Mouse (Mus musculus): ENCODE measurements around the gene Tusc2. TPM values are rescaled to one million over a fixed set of nuclear protein-coding genes. Genes with fewer than 3 reads are reported as not detected.

The Tusc2 gene
- total RNA-seq, 2 experiments from 2014 or later, result 77.2 to 79.0 TPM

DNA sequence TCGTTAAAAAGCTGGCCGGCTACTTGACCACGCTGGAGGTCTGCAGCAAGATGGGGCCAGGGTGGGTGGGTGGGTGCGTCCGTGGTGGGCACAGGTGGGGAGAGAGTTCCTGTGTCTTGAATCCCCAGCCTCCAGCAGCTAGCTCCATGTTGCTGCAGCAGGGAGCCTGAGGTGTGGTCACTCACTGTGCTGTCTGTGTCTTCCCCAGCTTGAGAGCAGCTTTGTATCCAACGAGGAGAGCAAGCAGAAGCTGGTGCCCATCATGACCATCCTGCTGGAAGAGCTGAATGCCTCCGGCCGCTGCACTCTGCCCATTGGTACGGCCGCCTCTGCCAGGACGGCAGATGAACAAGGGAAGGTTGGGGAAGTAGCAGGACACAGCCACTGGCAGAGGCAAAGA, 19.8 kb upstream of the Tusc2 start:
- no peak for DNase-seq (ENCODE audit: low spot score in 2 of 2)
- intact Hi-C loops (cut with DNase I), result no loop called here

DNA sequence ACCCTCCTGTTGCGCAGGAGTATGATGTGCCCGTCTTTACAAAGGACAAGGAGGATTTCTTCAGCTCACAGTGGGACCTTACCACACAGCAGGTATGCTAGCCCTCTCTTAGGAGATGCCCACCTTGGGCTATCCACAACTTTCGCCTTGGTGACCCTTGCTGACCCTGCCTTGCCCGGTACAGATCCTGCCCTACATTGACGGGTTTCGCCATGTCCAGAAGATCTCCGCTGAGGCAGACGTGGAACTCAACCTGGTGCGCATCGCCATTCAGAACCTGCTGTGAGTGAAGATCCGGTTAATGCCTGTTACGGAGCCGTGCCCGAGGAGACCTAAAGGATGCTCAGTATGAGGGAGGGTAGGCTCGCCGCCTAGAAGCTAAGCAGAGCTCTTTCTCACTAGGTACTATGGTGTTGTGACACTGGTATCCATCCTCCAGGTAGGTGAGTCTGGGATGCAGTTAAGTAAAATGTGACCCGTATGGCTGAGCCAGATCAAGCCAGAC, 18.8 kb upstream of the Tusc2 start:
- no peak for DNase-seq (ENCODE audit: low spot score in 2 of 2)
- intact Hi-C loops (cut with DNase I), result no loop called here

DNA sequence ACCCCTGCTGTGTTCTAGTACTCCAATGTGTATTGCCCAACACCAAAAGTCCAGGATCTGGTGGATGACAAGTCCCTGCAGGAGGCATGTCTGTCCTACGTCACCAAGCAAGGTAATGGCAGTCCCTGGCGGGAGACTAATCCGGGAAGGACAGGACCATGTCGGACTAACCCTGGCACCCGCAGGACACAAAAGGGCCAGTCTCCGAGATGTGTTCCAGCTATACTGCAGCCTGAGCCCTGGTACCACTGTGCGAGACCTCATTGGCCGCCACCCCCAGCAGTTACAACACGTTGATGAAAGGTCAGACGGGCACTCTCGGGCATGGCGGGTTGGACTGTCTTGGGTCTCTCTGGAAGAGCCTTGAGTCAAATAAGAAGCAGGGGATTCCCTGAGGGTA, 18.3 kb upstream of the Tusc2 start:
- intact Hi-C loops (cut with DNase I), result no loop called here
- DNase-seq (ENCODE audit: low spot score in 2 of 2), result no peak

DNA sequence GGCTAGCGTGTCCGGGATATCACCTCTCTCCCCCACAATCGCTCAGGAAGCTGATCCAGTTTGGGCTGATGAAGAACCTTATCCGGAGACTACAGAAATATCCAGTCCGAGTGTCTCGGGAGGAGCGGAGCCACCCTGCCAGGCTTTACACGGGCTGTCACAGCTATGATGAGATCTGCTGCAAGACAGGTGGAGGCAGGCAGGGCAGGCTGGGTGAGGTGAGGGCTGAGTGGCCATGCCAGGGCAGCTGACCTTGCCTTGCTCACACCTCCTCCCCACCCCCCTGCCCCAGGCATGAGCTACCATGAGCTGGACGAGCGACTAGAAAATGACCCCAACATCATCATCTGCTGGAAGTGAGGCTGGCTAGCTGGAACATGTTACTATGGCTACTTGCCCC, 17.9 kb upstream of the Tusc2 start:
- intact Hi-C loops (cut with DNase I), result no loop called here
- no peak for DNase-seq (ENCODE audit: low spot score in 2 of 2)

DNA sequence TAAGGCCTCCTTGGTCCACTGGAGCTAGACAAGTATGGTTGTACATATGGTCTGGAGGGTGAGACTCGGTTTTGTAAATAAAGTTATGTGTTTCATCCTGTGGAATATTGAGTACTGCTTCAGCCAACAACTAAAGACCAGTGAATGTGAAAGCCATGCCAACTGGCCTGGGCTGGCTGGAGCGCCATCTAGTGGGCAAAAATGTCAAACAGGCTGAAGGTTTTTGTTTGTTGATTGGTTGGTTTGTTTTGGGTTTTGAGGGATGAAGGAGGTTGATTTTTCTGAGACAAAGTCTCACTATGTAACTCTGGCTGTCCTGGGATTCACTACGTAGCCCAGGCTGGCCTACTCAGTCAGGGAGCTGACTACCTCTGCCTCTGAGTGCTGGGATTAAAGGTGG, 17.5 kb upstream of the Tusc2 start:
- peak; percentile 79 to 81 for DNase-seq (ENCODE audit: low spot score in 2 of 2)
- intact Hi-C loops (cut with DNase I), result no loop called here

DNA sequence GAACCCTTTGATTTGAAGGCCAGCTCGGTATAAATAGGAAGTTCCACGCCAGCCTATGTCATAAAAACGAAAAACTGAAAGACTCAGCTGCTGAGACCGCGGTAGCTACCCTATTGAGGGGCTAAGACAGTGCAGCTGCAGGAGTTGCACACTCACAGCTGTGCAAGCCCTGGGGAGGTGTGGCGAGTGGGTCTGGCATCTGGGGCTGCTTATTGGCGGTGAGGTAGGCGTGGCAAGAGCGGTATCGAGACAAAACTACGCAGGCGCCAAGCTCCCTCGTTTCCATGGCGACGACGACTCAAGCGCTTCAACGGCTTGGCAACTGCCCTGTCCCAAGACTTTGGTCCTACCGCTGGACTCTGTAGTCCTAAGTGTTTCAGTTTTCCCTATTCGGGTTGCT, 16.0 kb upstream of the Tusc2 start, which contains the start of gene Zmynd10:
Gene Zmynd10, plus strand, starts transcription at position 273 of the 400 bp plus-strand sequence.
- intact Hi-C loops (cut with DNase I), result no loop called here
- peak; percentile 90 to 92 for DNase-seq (ENCODE audit: low spot score in 2 of 2)

DNA sequence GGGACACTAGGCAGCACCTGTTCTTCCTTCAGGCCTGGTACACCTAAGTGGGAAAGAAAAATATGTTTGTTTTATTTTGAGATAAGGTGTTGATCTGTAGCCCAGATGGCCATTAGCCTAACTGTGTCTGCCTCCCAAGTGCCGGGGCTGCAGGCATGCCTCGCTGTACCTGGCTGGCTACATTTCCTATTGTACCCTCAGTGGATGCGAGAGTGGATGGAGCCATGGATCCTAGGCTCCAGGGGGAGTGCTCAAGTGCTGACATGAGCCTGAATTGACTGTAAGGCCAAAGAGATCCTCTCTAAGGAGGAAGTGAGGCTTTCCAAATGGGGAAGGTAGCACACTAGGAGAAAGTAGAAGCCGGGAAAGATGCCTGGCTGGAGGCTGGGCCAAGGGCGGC, 15.1 kb upstream of the Tusc2 start:
- DNase-seq (ENCODE audit: low spot score in 2 of 2), result no peak
- intact Hi-C loops (cut with DNase I), result no loop called here

DNA sequence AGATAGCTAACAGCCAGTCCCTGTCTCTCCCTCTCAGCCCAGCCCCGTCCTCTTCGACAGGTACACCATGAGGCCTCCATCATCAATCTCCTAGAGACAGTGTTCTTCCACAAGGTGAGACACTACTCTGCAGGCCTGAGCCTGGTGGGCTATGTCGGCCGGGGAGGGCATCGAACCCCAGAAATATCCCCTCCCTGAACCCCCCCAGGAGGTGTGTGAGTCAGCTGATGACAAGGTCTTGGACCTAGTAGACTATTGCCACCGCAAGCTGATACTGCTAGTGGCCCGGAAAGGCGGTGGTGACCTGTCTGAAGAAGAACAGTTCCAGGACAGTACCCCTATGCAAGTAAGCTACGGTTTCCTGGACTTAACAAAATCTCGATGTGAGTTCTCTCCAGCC, 14.2 kb upstream of the Tusc2 start:
- intact Hi-C loops (cut with DNase I), result no loop called here

DNA sequence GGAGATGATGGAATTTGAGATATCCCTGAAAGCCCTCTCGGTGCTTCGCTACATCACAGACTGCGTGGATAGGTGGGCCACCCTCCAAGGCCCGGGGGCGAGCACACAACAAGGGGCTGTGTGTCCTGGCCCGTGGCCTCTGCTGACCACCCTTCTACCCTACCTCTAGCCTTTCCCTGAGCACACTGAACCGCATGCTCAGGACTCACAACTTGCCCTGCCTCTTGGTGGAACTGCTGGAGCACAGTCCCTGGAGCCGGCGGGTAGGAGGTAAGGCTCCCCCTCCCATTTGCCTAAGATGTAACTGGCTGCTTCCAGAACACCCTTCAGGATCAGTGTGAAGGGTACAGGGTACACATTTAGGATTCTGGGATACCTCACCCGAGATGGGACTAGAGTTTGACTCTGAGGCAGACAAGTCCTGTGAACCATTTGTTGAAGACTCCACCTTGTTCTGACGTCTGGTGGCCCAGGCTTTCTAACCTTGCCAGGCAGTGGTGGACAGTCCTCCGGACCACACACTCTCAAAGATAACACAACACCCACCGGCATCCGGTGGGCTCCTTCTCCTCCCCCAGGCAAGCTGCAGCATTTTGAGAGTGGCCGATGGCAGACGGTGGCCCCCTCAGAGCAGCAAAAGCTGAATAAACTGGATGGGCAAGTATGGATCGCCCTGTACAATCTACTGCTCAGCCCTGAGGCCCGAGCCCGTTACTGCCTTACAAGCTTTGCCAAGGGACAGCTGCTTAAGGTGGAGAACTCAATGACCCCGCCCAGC, 13.6 kb upstream of the Tusc2 start:
- intact Hi-C loops (cut with DNase I), result no loop called here

More for the DNA sequence above, 14.2 kb upstream of the Tusc2 start:
- DNase-seq (ENCODE audit: low spot score in 2 of 2), result no peak

DNA sequence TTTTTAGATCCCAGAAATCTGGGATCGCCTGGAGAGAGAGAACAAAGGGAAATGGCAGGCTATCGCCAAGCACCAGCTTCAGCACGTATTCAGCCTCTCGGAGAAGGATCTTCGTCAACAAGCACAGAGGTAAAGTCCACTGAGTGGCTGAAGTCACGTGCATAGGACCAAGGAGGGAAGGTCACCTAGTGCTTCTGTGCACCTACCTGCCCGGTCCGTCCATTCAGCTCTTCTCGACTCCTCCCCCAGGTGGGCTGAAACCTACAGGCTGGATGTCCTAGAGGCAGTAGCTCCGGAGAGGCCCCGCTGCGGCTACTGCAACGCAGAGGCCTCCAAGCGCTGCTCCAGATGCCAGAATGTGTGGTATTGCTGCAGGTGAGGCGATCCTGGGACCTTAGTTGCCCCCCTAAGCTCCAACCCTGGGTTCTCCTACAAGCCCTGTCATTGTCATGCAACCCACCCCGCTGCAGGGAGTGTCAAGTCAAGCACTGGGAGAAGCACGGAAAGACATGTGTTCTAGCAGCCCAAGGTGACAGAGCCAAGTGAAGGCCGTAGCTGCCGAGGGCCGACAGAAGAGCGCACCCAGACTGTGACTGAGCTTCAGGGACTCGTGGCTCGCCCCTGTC, 12.5 kb upstream of the Tusc2 start:
- intact Hi-C loops (cut with DNase I), result no loop called here
- no peak for DNase-seq (ENCODE audit: low spot score in 2 of 2)

More for the DNA sequence above, 13.6 kb upstream of the Tusc2 start:
- DNase-seq (ENCODE audit: low spot score in 2 of 2), result no peak

DNA sequence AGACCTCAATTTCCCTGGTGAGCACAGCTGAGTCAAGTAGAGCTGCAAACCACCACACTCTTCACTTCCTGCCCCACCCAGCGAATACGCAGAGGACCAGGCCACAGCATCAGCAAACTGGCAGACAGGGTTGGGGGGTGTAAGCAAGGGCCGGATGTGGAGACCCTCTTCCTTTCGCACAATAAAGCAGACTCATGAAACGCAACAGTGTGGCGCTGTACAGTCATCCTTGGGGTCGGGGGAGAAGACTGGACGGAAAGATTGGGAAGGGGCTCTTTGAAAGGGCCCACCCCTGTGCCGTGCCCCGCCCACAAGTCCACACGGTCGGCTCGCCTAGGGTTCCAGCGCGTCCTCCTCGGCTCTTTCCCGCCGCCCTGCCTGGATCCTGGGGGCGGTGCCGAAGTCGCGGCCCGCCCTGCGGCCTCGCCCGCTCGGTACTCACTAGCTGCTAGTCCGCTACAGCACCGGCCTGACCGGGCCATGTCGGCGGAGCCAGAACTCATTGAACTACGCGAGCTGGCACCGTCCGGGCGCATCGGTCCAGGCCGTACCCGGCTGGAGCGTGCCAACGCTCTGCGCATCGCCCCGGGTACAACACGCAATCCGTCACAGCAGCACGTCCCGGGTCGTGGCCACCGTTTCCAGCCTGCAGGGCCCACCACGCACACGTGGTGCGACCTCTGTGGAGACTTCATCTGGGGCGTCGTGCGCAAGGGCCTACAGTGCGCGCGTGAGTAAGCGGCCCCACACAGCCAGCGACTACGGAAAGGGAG, 11.8 kb upstream of the Tusc2 start, which contains the start of gene Rassf1:
Gene Rassf1, plus strand, starts transcription at position 439 of the 773 bp plus-strand sequence.
- no peak for DNase-seq (ENCODE audit: low spot score in 2 of 2)
- intact Hi-C loops (cut with DNase I), result no loop called here

DNA sequence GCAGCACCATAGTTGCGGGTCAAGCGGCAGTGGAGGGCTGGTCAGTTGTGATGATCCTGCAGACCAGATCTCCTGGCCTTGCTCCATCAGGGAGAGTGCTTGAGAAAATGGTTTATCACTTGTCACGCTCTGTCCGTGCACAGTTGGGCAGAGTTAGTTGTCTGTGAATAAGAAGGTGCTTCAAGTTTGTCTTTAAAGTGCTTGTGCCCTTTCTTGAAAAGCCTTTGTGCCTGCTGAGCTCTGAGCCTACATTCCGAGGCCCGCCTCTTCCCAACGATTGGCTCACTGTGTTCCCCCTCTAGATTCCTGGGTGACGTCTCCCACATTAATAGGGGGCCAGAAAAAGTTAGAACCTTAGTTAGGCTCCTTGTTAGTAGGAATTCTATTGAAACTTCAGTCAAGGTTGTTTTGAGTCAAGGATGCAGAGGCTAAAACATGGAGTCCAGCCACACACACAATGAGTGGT, 11.1 kb upstream of the Tusc2 start:
- no peak for DNase-seq (ENCODE audit: low spot score in 2 of 2)
- intact Hi-C loops (cut with DNase I), result no loop called here

DNA sequence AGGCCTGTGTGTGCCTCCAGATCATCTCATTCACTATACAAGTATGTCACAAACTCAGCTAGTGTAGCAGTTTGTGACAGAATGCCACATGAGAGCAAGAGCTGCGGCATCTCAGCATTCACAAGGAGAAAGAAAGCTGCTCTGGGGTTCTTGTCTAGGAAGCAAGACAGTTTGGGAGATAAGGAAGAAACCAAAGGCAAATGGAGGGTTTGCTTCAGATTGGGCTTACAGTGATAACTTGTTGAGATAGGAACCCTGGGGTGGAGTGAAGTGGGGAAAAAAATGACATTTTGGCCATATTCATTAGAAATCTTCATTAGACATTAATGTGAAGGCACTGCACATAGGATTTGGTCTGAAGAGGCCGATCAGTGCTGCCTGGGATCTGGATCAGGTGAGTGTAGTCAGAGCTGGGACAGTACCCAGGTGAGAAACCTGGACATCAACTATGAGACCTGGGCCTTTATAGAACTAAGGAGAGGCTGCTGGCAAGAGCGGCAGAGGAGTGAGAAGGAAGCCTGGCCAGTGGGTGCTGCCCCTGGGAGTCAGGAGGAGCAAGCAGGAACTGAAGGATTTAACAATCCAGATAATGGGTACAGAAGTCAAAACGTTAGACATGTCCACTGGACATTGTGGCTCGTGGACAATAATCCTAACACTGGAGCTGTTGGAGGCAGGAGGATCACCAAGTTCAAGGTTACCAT, 10.2 kb upstream of the Tusc2 start:
- no peak for DNase-seq (ENCODE audit: low spot score in 2 of 2)
- intact Hi-C loops (cut with DNase I), result no loop called here

DNA sequence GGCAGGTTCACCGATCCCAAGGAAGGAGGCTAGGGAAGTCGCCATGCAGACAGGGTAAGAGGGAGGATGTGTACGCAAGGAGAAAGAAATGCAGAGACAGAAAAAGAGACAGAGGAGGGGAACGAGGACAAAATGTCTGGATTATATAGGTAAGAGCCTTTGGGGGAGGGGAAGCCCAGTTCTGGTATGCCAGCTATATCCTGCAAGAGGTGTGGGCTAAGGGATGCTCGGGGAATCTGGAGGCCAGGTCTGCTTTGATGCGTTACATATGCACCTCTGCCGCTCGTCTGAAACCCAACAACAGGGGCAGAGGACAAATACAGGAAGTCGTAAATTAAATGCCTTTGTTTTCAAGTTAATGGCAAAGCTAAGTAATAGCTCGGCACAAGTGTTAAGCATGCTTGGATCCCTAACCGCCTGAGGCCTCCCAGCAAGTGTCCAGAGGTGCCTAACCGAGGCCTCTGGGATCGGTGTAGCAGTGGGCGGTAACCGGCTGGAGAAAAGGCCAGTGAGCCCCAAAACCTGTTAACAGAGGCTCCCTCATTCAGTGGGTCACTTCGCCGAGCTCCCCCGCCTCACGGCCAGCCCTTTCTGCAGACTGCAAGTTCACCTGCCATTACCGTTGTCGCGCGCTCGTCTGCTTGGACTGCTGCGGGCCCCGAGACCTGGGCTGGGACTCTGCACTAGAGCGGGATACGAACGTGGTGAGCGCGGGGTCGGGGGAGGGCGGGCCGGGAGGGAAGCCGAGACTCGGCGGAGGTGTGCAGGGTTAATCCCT, 9.3 kb upstream of the Tusc2 start:
- intact Hi-C loops (cut with DNase I), result no loop called here
- DNase-seq (ENCODE audit: low spot score in 2 of 2), result no peak

DNA sequence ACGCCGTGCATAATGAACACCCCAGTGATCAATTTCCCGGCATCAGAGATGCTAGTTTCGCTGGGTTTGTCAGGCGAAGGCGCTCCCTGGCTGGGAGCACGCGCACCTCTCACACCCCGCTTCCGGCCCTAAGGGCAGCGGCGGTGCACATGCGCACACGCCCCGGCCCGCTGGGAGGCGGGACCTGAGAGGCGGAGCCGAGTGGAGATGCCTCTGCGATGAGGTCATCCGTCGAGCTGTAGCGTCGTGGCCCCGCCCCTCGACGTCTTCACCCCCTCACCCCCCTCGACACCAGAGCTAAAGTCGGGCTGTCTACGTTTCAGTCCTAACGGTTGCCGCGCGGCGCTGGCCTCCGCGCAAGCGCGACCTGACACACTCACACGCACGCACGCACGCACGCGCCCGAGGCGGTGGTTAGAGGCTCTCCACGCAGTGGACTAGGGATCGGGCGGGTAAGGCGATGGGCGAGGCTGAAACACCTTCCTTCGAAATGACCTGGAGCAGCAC, 8.7 kb upstream of the Tusc2 start:
- intact Hi-C loops (cut with DNase I), result no loop called here
- peak; percentile 96 to 97 for DNase-seq (ENCODE audit: low spot score in 2 of 2)

DNA sequence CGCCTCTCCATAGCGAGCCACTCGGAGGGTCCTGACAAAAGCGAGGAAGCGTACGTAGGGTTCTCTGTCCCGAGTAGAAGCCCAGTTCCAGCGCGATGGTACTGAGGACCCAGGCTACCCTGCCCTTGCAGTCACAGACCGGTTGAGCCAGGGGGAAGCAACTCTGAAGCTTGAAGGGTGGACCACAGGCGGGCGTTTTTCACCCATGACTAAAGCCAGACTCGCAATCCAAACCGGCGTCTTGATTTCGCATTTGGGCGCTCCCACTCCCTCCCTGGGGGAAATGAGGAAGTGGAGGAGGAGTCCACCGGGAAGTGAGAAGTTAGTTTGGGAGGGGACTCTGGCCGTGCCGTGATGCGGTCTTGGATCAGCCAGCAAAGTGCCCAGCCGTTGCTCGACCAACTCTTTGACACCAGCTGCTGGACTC, 8.0 kb upstream of the Tusc2 start:
- no peak for DNase-seq (ENCODE audit: low spot score in 2 of 2)
- intact Hi-C loops (cut with DNase I), result no loop called here

DNA sequence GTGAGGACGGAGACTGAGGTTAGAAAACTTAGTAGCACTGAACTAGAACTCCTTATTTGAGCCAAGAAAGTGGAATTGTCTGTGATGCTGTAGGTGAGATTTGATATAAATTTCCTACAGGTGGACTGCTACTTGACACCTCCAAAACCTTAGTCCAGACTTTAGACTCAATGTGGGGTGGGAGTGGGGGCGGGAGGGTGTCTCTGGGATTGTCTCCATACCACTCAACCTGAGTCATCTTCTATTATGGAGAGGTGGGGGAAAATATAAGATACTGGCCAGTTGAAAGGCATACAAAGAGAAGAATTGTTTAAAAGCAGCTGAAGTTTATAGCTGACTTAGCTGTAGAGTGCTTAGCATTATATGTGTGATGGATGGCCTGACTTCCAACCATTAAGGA, 7.4 kb upstream of the Tusc2 start:
- intact Hi-C loops (cut with DNase I), result no loop called here
- DNase-seq (ENCODE audit: low spot score in 2 of 2), result no peak

DNA sequence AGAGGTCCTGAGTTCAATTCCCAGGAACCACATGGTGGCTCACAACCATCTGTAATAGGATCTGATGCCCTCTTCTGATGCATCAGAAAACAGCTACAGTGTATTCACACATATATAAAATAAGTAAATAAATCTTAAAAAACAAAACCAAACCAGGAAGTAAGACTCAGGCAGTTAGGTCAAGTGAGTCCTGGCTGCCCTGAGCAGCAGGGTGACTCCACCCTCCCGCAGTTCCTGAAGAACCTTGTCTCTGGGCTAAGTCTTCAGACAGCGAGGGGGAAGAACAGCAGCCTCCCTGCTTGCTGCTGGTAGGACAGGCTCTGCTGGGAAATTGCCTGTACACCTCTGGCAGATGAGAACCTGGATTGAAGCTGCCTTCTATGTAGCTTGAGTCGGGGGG, 6.7 kb upstream of the Tusc2 start:
- intact Hi-C loops (cut with DNase I), result no loop called here
- no peak for DNase-seq (ENCODE audit: low spot score in 2 of 2)
